Mouse (Mus musculus): ENCODE data around the gene Hist1h3i. TPM values are rescaled to one million over a fixed set of nuclear protein-coding genes. Genes with fewer than 3 reads are reported as not detected.
"Not testable (repeated sequence)": the region's sequence is repeated elsewhere in the genome, so short reads cannot be mapped to it uniquely, and the experiment has no call there.

Hist1h3i gene
- polyA plus RNA-seq, 1 experiment = 7.4 TPM

- not testable (repeated sequence) for H3K4me1 ChIP-seq (ENCODE audit: control insufficient read depth, insufficient read depth, low read length); H3K27me3 ChIP-seq (ENCODE audit: control insufficient read depth, insufficient read depth, low read length); H3K36me3 ChIP-seq (ENCODE audit: control insufficient read depth, insufficient read depth, low read length); H3K27ac ChIP-seq (ENCODE audit: control insufficient read depth, insufficient read depth, low read depth, low read length); H3K4me3 ChIP-seq (ENCODE audit: control insufficient read depth, low read depth, low read length)
These were observed 14.0 kb upstream of the Hist1h3i start for GRCm38 (mm10) chr13:21797163-21797562.

DNA sequence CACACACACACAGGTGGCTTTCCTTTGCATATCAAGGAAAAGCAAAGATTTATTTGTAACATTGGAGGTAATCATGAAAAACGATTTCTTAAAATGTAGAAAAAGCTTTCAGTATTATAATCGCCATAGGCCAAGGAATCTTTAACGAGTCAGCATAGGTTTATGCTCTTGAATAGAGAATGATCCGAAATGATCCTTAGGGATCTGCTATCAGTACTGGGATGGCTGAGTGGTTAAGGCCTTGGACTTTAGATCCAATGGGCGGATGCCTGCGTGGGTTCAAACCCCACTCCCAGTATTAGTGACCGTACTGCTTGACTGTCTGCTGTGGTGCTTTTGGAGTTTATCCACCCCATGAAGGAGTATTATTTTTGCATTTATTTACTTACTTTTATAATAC is 12.4 kb upstream of the Hist1h3i start:
- no peak for TF ChIP-seq POLR2A (IDR thresholded peaks at IDR 0.05; ENCODE audit: control insufficient read depth, low read depth, low read length)
- no peak for TF ChIP-seq CTCF (IDR thresholded peaks at IDR 0.05; ENCODE audit: control insufficient read depth, insufficient read depth, insufficient replicate concordance, low read depth, low read length)
- Histone ChIP-seq H3K27me3 (ENCODE audit: control insufficient read depth, insufficient read depth, low read length) (no peaks in the 10 kb centered on the region), H3K36me3 (ENCODE audit: control insufficient read depth, insufficient read depth, low read length) (no peaks in the 10 kb centered on the region), H3K27ac (ENCODE audit: control insufficient read depth, insufficient read depth, low read depth, low read length) (no peak overlapping the region), H3K4me3 (ENCODE audit: control insufficient read depth, low read depth, low read length) (no peak overlapping the region), H3K4me1 (ENCODE audit: control insufficient read depth, insufficient read depth, low read length) (peaks cover 2% of the 10 kb centered on the region; the same call in 1 of the 2 replicates)

DNA sequence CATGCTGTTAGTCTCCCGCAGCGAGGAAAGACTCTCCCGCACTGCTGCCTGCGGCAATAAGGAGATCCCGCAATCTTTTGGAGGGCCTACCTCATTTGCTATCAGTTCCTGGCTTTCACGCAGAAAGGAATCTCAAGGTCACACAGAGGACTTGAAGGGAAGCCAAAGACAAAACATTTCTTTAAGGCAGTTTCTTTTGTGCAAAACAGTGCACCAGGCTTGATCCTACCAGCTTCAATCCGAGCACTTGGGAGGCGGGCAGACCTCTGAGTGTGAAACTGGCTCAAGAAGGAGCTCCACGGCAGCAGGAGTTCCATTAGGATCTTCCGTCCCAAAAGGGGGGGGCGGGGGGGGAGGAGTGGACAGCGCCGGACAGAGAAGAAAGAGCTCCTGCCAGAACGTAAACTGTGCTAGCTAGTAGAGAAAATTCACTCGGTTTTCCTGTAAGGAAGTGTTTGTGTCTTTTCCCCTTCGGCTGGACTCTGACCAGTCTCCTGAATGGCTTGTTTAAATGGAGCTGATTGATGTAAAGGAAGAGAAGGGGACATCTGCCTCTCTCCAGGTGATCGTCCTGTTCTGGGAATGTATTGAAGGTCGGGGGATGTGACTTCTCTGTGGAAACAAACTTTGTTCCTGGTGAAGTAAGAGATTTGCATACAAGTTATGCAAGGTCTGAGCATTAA is 7.6 kb upstream of the Hist1h3i start:
- Histone ChIP-seq H3K36me3 (ENCODE audit: control insufficient read depth, insufficient read depth, low read length) (no peaks in the 10 kb centered on the region), H3K27me3 (ENCODE audit: control insufficient read depth, insufficient read depth, low read length) (no peaks in the 10 kb centered on the region), H3K27ac (ENCODE audit: control insufficient read depth, insufficient read depth, low read depth, low read length) (no peak overlapping the region), H3K4me3 (ENCODE audit: control insufficient read depth, low read depth, low read length) (peak overlapping the region; percentile 71), H3K4me1 (ENCODE audit: control insufficient read depth, insufficient read depth, low read length) (peaks cover 2% of the 10 kb centered on the region; the same call in 1 of the 2 replicates)
- TF ChIP-seq POLR2A (IDR thresholded peaks at IDR 0.05; ENCODE audit: control insufficient read depth, low read depth, low read length) (no peak), CTCF (IDR thresholded peaks at IDR 0.05; ENCODE audit: control insufficient read depth, insufficient read depth, insufficient replicate concordance, low read depth, low read length) (no peak)

DNA sequence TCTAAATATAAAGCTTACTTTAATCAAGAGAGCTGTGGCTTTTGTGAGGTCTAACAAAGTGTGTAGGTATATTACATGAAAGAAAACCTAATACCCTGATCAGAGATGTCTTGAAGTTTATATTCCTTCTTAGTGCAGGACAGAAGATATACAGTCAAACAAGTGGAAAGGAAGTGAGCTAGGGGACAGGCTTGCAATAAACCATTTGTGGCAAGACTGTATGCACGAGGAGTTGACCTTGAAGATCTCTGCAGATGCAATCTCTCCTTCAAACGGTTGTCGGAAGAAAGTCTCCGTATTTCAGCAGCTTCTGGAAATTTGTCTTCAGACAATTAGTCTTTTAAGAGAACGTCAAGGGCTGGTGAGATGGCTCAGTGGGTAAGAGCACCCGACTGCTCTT is 6.8 kb upstream of the Hist1h3i start:
- H3K27me3 ChIP-seq (ENCODE audit: control insufficient read depth, insufficient read depth, low read length) = no peaks in the 10 kb centered on the region
- H3K4me3 ChIP-seq (ENCODE audit: control insufficient read depth, low read depth, low read length) = peak overlapping the region; percentile 63
- peaks cover 2% of the 10 kb centered on the region; the same call in 1 of the 2 replicates for H3K4me1 ChIP-seq (ENCODE audit: control insufficient read depth, insufficient read depth, low read length)
- no peak overlapping the region for H3K27ac ChIP-seq (ENCODE audit: control insufficient read depth, insufficient read depth, low read depth, low read length)
- TF ChIP-seq POLR2A (IDR thresholded peaks at IDR 0.05; ENCODE audit: control insufficient read depth, low read depth, low read length) (no peak), CTCF (IDR thresholded peaks at IDR 0.05; ENCODE audit: control insufficient read depth, insufficient read depth, insufficient replicate concordance, low read depth, low read length) (no peak)
- H3K36me3 ChIP-seq (ENCODE audit: control insufficient read depth, insufficient read depth, low read length) = no peaks in the 10 kb centered on the region

DNA sequence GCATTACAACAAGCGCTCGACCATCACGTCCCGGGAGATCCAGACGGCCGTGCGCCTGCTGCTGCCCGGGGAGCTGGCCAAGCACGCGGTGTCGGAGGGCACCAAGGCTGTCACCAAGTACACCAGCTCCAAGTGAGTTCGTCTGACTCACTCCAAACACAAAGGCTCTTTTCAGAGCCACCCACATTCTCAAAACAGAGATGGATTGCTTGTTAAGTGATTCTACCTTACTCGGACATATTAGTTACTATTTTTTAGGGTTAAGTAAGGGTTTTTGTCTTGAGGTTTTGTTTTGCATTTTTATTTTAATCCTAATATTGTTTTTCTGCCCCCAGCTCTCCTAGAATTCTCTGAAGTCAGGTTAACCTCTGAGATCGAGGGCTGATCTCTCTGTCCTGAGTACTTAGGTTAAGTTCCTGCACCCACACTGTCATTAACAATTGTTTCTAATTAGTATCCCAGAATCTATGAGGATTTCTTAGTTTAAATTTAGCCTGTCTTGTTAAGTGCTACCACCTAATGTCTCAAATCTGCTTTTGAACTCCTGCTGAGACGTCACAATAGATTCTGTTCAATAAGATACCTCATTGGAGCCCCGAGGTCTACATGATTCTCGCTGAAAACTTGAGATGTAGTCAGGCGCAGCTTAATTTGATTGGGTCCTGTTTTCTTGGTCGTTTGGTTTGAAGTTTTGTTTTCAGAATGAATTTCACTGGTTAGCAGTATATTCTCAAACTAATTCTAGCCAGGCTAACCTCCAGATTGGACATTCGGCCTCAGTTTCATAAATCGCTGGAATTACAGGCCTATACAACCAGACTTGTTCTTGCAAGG is 4.8 kb upstream of the Hist1h3i start:
- H3K4me3 ChIP-seq (ENCODE audit: control insufficient read depth, low read depth, low read length) = peak overlapping the region; percentile 67
- H3K4me1 ChIP-seq (ENCODE audit: control insufficient read depth, insufficient read depth, low read length) = peaks cover 4% of the 10 kb centered on the region
- no peaks in the 10 kb centered on the region for H3K36me3 ChIP-seq (ENCODE audit: control insufficient read depth, insufficient read depth, low read length)
- peak overlapping the region; percentile 58 for H3K27ac ChIP-seq (ENCODE audit: control insufficient read depth, insufficient read depth, low read depth, low read length)
- H3K27me3 ChIP-seq (ENCODE audit: control insufficient read depth, insufficient read depth, low read length) = no peaks in the 10 kb centered on the region
- TF ChIP-seq CTCF (IDR thresholded peaks at IDR 0.05; ENCODE audit: control insufficient read depth, insufficient read depth, insufficient replicate concordance, low read depth, low read length) = no peak
- TF ChIP-seq POLR2A (IDR thresholded peaks at IDR 0.05; ENCODE audit: control insufficient read depth, low read depth, low read length) = no peak

DNA sequence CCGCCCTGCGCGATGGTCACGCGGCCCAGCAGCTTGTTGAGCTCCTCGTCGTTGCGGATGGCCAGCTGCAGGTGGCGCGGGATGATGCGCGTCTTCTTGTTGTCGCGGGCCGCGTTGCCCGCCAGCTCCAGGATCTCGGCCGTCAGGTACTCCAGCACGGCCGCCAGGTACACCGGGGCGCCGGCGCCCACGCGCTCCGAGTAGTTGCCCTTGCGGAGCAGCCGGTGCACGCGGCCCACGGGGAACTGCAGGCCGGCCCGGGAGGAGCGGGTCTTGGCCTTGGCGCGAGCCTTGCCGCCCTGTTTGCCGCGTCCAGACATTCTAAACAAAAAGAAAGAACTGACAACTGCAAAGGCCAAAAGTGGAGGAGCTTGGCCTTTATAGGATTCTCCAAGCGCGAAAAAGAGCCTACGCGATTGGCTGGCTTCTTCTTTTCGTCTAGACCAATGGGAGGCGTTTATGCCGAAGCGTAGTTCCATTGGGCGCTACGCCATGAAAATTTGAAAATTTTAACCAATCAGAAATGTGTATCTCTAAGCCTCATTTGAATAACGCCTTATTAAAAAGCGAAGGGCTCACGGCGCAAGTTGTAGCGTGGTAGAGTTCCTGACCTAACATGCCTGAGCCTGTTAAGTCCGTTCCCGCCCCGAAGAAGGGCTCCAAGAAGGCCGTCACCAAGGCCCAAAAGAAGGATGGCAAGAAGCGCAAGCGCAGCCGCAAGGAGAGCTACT is 3.9 kb upstream of the Hist1h3i start, which contains the start of the genes Hist1h2an and Hist1h2bp:
TSS of gene Hist1h2an (minus strand) at position 320 of the 731 bp plus-strand sequence.
TSS of gene Hist1h2bp (plus strand) at position 563 of the 731 bp plus-strand sequence.
- H3K36me3 ChIP-seq (ENCODE audit: control insufficient read depth, insufficient read depth, low read length); H3K27me3 ChIP-seq (ENCODE audit: control insufficient read depth, insufficient read depth, low read length); H3K4me1 ChIP-seq (ENCODE audit: control insufficient read depth, insufficient read depth, low read length): not testable (repeated sequence)
- Histone ChIP-seq H3K4me3 (ENCODE audit: control insufficient read depth, low read depth, low read length) (peak within 1 kb of the TSS; percentile 88), H3K27ac (ENCODE audit: control insufficient read depth, insufficient read depth, low read depth, low read length) (peak within 1 kb of the TSS; percentile 84)
- peak; percentile 63; the same call in 1 of the 2 replicates for TF ChIP-seq POLR2A (IDR thresholded peaks at IDR 0.05; ENCODE audit: control insufficient read depth, low read depth, low read length)

All from testis, adult 2 months (tissue).